Mouse (Mus musculus) gastrocnemius, adult 2 months (tissue): ENCODE measurements at regions not wholly inside any gene's neighbourhood (a gene's known extent, or its start where the extent isn't known, plus 50 kb on each side); places are given as distances from the start of the nearest gene placed in this dataset.

ENCODE experiments used
- DNase-seq: peaks from one replicate; pipeline ENCODE4 v3.0.0; 2022
- H3K27ac ChIP-seq: fragments of 200-600 bp; 2 replicates; pipeline ENCODE4 v1.8.1; 2022; ENCODE audit warnings: mild to moderate bottlenecking
- H3K4me3 ChIP-seq: fragments of 200-600 bp; 2 replicates; pipeline ENCODE4 v1.8.1; 2022; ENCODE audit warnings: mild to moderate bottlenecking, moderate library complexity
- CTCF ChIP-seq: fragments of 200-600 bp; IDR thresholded peaks from 2 replicates; pipeline ENCODE4 v1.8.1; 2022; ENCODE audit warnings: antibody characterized with exemption, mild to moderate bottlenecking, moderate library complexity
- intact Hi-C: fragments of 180-260 bp; cut with DNase I; formaldehyde crosslinking; loops from one replicate; pipeline ENCODE4 v1.15.1; 2025

DNA sequence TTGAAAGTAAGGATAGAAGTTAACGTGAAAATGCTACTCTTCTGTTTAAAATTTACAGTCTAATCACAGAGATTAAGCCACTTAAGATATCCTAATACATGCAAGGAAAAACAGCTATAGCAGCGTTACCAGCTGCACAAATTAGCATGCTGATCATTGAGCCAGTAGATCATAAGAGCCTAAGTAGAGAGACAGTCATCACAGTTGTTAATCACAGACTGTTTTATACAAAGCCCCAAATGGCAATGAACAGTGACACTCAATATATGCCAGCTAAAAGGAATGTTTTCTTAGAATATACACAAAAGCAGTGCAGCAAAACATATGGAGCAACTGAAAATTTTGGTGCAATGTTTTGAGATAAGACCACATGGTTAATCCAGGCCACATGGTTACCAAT is 64.7 kb upstream of the Ppp1r3a start:
- intact Hi-C loops, result no loop called here
- TF ChIP-seq CTCF, result no peak
- Histone ChIP-seq H3K4me3 (no peak overlapping the region), H3K27ac (no peak overlapping the region)
- DNase-seq, result no peak

DNA sequence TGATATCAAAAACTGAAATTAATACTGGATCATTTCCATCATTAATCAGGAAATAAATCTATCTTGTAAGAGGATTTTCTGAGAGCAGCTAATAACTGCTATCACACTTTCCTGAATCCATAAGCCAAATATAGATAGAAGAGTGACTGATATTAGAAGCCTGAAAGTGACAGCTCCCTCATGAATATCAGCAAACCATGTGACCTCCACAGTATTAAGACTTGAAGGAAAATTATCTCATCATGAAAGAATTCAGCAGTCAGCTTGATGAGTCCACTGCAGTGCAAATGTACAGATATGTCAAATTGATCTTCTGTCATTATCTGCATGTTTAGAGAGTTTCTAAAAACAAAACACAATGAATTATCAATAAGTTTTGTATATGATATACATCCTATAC is 69.7 kb upstream of the Ppp1r3a start:
- intact Hi-C loops, result no loop called here
- no peak for TF ChIP-seq CTCF
- Histone ChIP-seq H3K27ac (no peak overlapping the region), H3K4me3 (no peak overlapping the region)
- no peak for DNase-seq

DNA sequence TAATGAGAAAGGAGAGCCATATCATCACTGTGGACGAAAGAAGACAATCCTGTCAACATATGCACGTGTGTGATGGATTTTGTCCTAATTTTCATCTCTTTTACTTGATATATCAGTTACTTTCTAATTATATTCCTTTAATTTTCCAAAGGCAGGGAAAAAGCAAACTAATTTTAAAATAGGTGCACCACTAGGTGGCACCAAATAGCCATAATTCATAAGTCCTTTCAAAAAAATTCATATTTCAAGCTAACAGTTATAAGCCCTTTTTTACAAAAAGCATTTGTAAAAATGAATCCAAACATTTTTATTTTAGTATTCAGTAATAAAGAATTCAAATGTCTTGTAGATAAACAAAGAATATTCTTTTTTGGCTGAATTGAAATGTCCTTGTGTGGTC is 62.2 kb upstream of the Foxp2 start:
- peak; percentile 67 for TF ChIP-seq CTCF
- Histone ChIP-seq H3K4me3 (no peak overlapping the region), H3K27ac (no peak overlapping the region)
- intact Hi-C loops, result loop anchor here (2.0 to 10.0 kb wide), 3 partner anchors 576 to 1382 kb away; no protein-coding TSS in a partner anchor
- DNase-seq, result no peak
